10 mouse cellular contexts compared by ENCODE assay signal in the genomic region with DNA sequence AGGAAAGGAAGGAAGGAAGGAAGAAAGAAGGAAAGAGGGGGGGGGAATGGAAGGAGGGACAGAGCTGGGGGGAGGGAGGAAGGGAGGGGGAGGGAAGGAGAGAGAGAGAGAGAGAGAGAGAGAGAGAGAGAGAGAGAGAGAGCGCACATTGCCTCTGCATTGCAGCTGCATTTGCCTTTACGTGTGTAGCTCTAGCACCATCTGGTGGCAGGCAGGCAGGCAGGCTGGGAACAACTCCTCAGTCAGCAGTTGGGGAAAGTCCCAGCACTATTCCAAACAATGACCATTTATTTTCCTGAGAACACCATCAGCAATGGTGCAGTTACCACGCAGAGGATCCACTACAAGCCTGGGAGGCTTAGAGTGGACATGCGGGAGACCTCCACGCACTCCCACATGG.
DNase-seq lines count a peak whose midpoint lies in the region; ATAC-seq and TF ChIP-seq lines count a peak whose summit lies in the region.
"Had no signal": no experiment of that assay in that cellular context is flagged by ENCODE, and none has a peak within 500 bp of the region (broad histone marks: within the 10 kb centered on the region; RNA-seq: fewer than 3 reads in every experiment).

No protein-coding gene starts in this region.

- H3K9ac ChIP-seq in intestine, embryonic 16.5 days (ENCODE audit: low read depth, low read length), result no peak overlapping the region
- no peak overlapping the region for H3K9ac ChIP-seq in midbrain, postnatal 0 days (replicated peaks; ENCODE audit: low read length, poor library complexity, severe bottlenecking)
- H3K9ac ChIP-seq: embryonic facial prominence, embryonic 12.5 days; stomach, embryonic 15.5 days had no signal

- H3K4me1 ChIP-seq in testis, adult 2 months (ENCODE audit: control insufficient read depth, insufficient read depth, low read length), result no peaks in the 10 kb centered on the region
- no peaks in the 10 kb centered on the region for H3K4me1 ChIP-seq in intestine, embryonic 16.5 days (ENCODE audit: control insufficient read depth, insufficient read depth, low read length)
- no peaks in the 10 kb centered on the region for H3K4me1 ChIP-seq in midbrain, postnatal 0 days (ENCODE audit: insufficient read depth, low read length)
- H3K4me1 ChIP-seq: stomach, embryonic 15.5 days had no signal

- no peak overlapping the region for H3K4me2 ChIP-seq in intestine, embryonic 16.5 days (ENCODE audit: low read depth, low read length)
- no peak overlapping the region for H3K4me2 ChIP-seq in midbrain, postnatal 0 days (ENCODE audit: low read depth, low read length, poor library complexity, severe bottlenecking)
- H3K4me2 ChIP-seq: embryonic facial prominence, embryonic 12.5 days; stomach, embryonic 15.5 days had no signal

- intact Hi-C loops in left cerebral cortex, postnatal 25 days (cut with DNase I), result loop anchor here (5.0 kb wide), 2 partner anchors 186 to 416 kb away; no protein-coding TSS in a partner anchor

- H3K27me3 ChIP-seq in testis, adult 2 months (ENCODE audit: control insufficient read depth, insufficient read depth, low read length), result no peaks in the 10 kb centered on the region
- H3K27me3 ChIP-seq in intestine, embryonic 16.5 days (replicated peaks; ENCODE audit: control insufficient read depth, insufficient read depth, low read length), result no peaks in the 10 kb centered on the region
- no peaks in the 10 kb centered on the region for H3K27me3 ChIP-seq in midbrain, postnatal 0 days (ENCODE audit: insufficient read depth, low read length)
- H3K27me3 ChIP-seq: embryonic facial prominence, embryonic 12.5 days; stomach, embryonic 15.5 days had no signal

- DNase-seq in testis, postnatal 14 days (ENCODE audit: low spot score), result no peak
- peak; percentile 31 for DNase-seq in cerebellum, adult 9-10 months
- DNase-seq in frontal cortex, postnatal 25 days (ENCODE audit: low spot score in 2 of 2), result peak; percentile 17 to 32
- peak; percentile 37 to 58 for DNase-seq in left cerebral cortex, postnatal 25 days (ENCODE audit: low spot score in 2 of 2)
- DNase-seq in midbrain, postnatal 0 days (ENCODE audit: low spot score), result peak; percentile 74
- peak; percentile 20 to 23 for DNase-seq in spleen, postnatal 36 days (ENCODE audit: low spot score in 2 of 2)

- no peak overlapping the region for H3K4me3 ChIP-seq in testis, adult 2 months (ENCODE audit: control insufficient read depth, low read depth, low read length)
- H3K4me3 ChIP-seq in intestine, embryonic 16.5 days (ENCODE audit: low read length), result no peak overlapping the region
- no peak overlapping the region for H3K4me3 ChIP-seq in midbrain, postnatal 0 days (ENCODE audit: low read depth, low read length)
- H3K4me3 ChIP-seq: embryonic facial prominence, embryonic 12.5 days; stomach, embryonic 15.5 days had no signal

- WGBS in intestine, embryonic 16.5 days, result 10% methylated on average over 5 of the region's 5 CpGs
- WGBS in midbrain, postnatal 0 days, result 18% methylated on average over 5 of the region's 5 CpGs

- H3K27ac ChIP-seq in testis, adult 2 months (ENCODE audit: control insufficient read depth, insufficient read depth, low read depth, low read length), result no peak overlapping the region
- H3K27ac ChIP-seq in intestine, embryonic 16.5 days (ENCODE audit: low read length), result no peak overlapping the region
- no peak overlapping the region for H3K27ac ChIP-seq in midbrain, postnatal 0 days (ENCODE audit: low read depth, low read length)
- H3K27ac ChIP-seq: embryonic facial prominence, embryonic 12.5 days; stomach, embryonic 15.5 days had no signal

- TF ChIP-seq POLR2A in testis, adult 2 months (IDR thresholded peaks at IDR 0.05; ENCODE audit: control insufficient read depth, low read depth, low read length), result no peak

- TF ChIP-seq CTCF in testis, adult 2 months (IDR thresholded peaks at IDR 0.05; ENCODE audit: control insufficient read depth, insufficient read depth, insufficient replicate concordance, low read depth, low read length), result peak; percentile 82; the same call in 1 of the 2 replicates
- peak; percentile 94 for TF ChIP-seq CTCF in midbrain, postnatal 0 days (IDR thresholded peaks at IDR 0.05)

- H3K9me3 ChIP-seq in intestine, embryonic 16.5 days (ENCODE audit: control insufficient read depth, low read length), result no peaks in the 10 kb centered on the region
- no peaks in the 10 kb centered on the region for H3K9me3 ChIP-seq in midbrain, postnatal 0 days (ENCODE audit: low read length)
- H3K9me3 ChIP-seq: embryonic facial prominence, embryonic 12.5 days; stomach, embryonic 15.5 days had no signal

- ATAC-seq in intestine, embryonic 16.5 days, result peak; percentile 42; the same call in 1 of the 2 replicates
- peak; percentile 49; the same call in 1 of the 2 replicates for ATAC-seq in midbrain, postnatal 0 days (ENCODE audit: low FRiP score)

- H3K36me3 ChIP-seq in testis, adult 2 months (ENCODE audit: control insufficient read depth, insufficient read depth, low read length), result no peaks in the 10 kb centered on the region
- no peaks in the 10 kb centered on the region for H3K36me3 ChIP-seq in intestine, embryonic 16.5 days (ENCODE audit: control insufficient read depth, insufficient read depth, low read length)
- H3K36me3 ChIP-seq in midbrain, postnatal 0 days (ENCODE audit: insufficient read depth, low read length), result no peaks in the 10 kb centered on the region
- H3K36me3 ChIP-seq: embryonic facial prominence, embryonic 12.5 days; stomach, embryonic 15.5 days had no signal
